In genomic region chr10:112400591-112401404, GRCm38 (mm10) we compare ENCODE assay signal across 13 mouse cellular contexts.
DNase-seq lines count a peak whose midpoint lies in the region; ATAC-seq and TF ChIP-seq lines count a peak whose summit lies in the region.
"Had no signal": no experiment of that assay in that cellular context is flagged by ENCODE, and none has a peak within 500 bp of the region (broad histone marks: within the 10 kb centered on the region; RNA-seq: fewer than 3 reads in every experiment).

No protein-coding gene starts in this region.

- H3ac ChIP-seq in C2C12 (ENCODE audit: control insufficient read depth, insufficient read length, low read depth) = no peak overlapping the region

- intact Hi-C loops in left cerebral cortex, adult 2 months (cut with DNase I) = no loop called here

- H3K4me2 ChIP-seq in embryonic facial prominence, embryonic 11.5 days (ENCODE audit: low read depth, low read length) = no peak overlapping the region
- H3K4me2 ChIP-seq in embryonic facial prominence, embryonic 14.5 days (ENCODE audit: low read depth, low read length) = no peak overlapping the region
- H3K4me2 ChIP-seq: intestine, embryonic 15.5 days had no signal

- H3K4me3 ChIP-seq in embryonic facial prominence, embryonic 11.5 days (ENCODE audit: low read depth, low read length) = no peak overlapping the region
- no peak overlapping the region for H3K4me3 ChIP-seq in embryonic facial prominence, embryonic 10.5 days
- peak overlapping the region; percentile 22; the same call in 1 of the 2 replicates for H3K4me3 ChIP-seq in left cerebral cortex, adult 2 months
- no peak overlapping the region for H3K4me3 ChIP-seq in C2C12 (ENCODE audit: insufficient read depth, poor library complexity, severe bottlenecking)
- H3K4me3 ChIP-seq in embryonic facial prominence, embryonic 14.5 days (ENCODE audit: low read depth, low read length) = no peak overlapping the region
- H3K4me3 ChIP-seq in heart, embryonic 10.5 days = no peak overlapping the region
- H3K4me3 ChIP-seq: intestine, embryonic 15.5 days had no signal

- H3K4me1 ChIP-seq in embryonic facial prominence, embryonic 11.5 days (ENCODE audit: control insufficient read depth, insufficient read depth, low read length) = no peaks in the 10 kb centered on the region
- no peaks in the 10 kb centered on the region for H3K4me1 ChIP-seq in embryonic facial prominence, embryonic 10.5 days
- no peaks in the 10 kb centered on the region for H3K4me1 ChIP-seq in embryonic facial prominence, embryonic 14.5 days (ENCODE audit: control insufficient read depth, insufficient read depth, low read length)
- no peaks in the 10 kb centered on the region for H3K4me1 ChIP-seq in heart, embryonic 10.5 days
- H3K4me1 ChIP-seq: intestine, embryonic 15.5 days had no signal

- H3K27ac ChIP-seq in embryonic facial prominence, embryonic 11.5 days (replicated peaks; ENCODE audit: low read depth, low read length) = no peak overlapping the region
- H3K27ac ChIP-seq in embryonic facial prominence, embryonic 10.5 days (replicated peaks) = no peak overlapping the region
- no peak overlapping the region for H3K27ac ChIP-seq in left cerebral cortex, adult 2 months
- H3K27ac ChIP-seq in embryonic facial prominence, embryonic 14.5 days (replicated peaks; ENCODE audit: low read depth, low read length) = no peak overlapping the region
- no peak overlapping the region for H3K27ac ChIP-seq in heart, embryonic 10.5 days
- H3K27ac ChIP-seq: intestine, embryonic 15.5 days; liver, embryonic 14.5 days had no signal

- H3K27me3 ChIP-seq in embryonic facial prominence, embryonic 11.5 days (ENCODE audit: control insufficient read depth, insufficient read depth, low read length) = no peaks in the 10 kb centered on the region
- no peaks in the 10 kb centered on the region for H3K27me3 ChIP-seq in embryonic facial prominence, embryonic 10.5 days (replicated peaks; ENCODE audit: low read depth, poor library complexity, severe bottlenecking)
- no peaks in the 10 kb centered on the region for H3K27me3 ChIP-seq in C2C12 (ENCODE audit: control insufficient read depth, insufficient read depth, insufficient read length)
- no peaks in the 10 kb centered on the region for H3K27me3 ChIP-seq in embryonic facial prominence, embryonic 14.5 days (replicated peaks; ENCODE audit: control insufficient read depth, insufficient read depth, low read length)
- H3K27me3 ChIP-seq in heart, embryonic 10.5 days (ENCODE audit: insufficient read depth, poor library complexity, severe bottlenecking) = no peaks in the 10 kb centered on the region
- H3K27me3 ChIP-seq: intestine, embryonic 15.5 days had no signal

- DNase-seq in embryonic facial prominence, embryonic 11.5 days (ENCODE audit: low spot score) = peak; percentile 24
- DNase-seq in embryonic facial prominence, embryonic 10.5 days (ENCODE audit: low spot score) = no peak
- DNase-seq in left cerebral cortex, adult 2 months (ENCODE audit: extremely low spot score in 1 of 2, low spot score in 2 of 2) = peak in 1 of 2 experiments; percentile 10
- no peak for DNase-seq in left cerebral cortex, adult 11 months (ENCODE audit: low spot score)
- peak; percentile 67 for DNase-seq in embryonic facial prominence, embryonic 14.5 days (ENCODE audit: low spot score)
- no peak for DNase-seq in c-Kit-positive CD71-positive TER-119-positive erythroid progenitor cells, embryonic 14.5 days (ENCODE audit: low spot score)
- DNase-seq in heart, embryonic 10.5 days (ENCODE audit: low spot score) = no peak
- DNase-seq: B cell, adult 2 months; cerebellum, postnatal 14 days; thymus, adult 18-20 months had no signal

- no peaks in the 10 kb centered on the region for H3K36me3 ChIP-seq in embryonic facial prominence, embryonic 11.5 days (replicated peaks; ENCODE audit: control insufficient read depth, insufficient read depth, low read depth, low read length)
- no peaks in the 10 kb centered on the region for H3K36me3 ChIP-seq in embryonic facial prominence, embryonic 10.5 days (replicated peaks)
- no peaks in the 10 kb centered on the region for H3K36me3 ChIP-seq in C2C12 (ENCODE audit: control insufficient read depth, insufficient read depth)
- no peaks in the 10 kb centered on the region for H3K36me3 ChIP-seq in embryonic facial prominence, embryonic 14.5 days (ENCODE audit: control insufficient read depth, insufficient read depth, low read length)
- H3K36me3 ChIP-seq in heart, embryonic 10.5 days = no peaks in the 10 kb centered on the region
- H3K36me3 ChIP-seq: intestine, embryonic 15.5 days had no signal

- no peak overlapping the region for H3K9ac ChIP-seq in embryonic facial prominence, embryonic 11.5 days (replicated peaks; ENCODE audit: low read length)
- H3K9ac ChIP-seq in embryonic facial prominence, embryonic 14.5 days (ENCODE audit: low read depth, low read length) = no peak overlapping the region
- H3K9ac ChIP-seq: intestine, embryonic 15.5 days; liver, embryonic 14.5 days had no signal

- H3K79me3 ChIP-seq in C2C12 (ENCODE audit: low read depth) = no peaks in the 10 kb centered on the region

- no peak for ATAC-seq in embryonic facial prominence, embryonic 11.5 days (replicated peaks; ENCODE audit: insufficient number of reproducible peaks, low FRiP score, low TSS enrichment, low read depth)
- ATAC-seq in embryonic facial prominence, embryonic 14.5 days (ENCODE audit: low read depth) = peak; percentile 55
- ATAC-seq: intestine, embryonic 15.5 days had no signal

- 62% methylated on average over 9 of the region's 9 CpGs for WGBS in embryonic facial prominence, embryonic 11.5 days
- WGBS in embryonic facial prominence, embryonic 10.5 days = 76% methylated on average over 9 of the region's 9 CpGs
- 42% methylated on average over 9 of the region's 9 CpGs for WGBS in embryonic facial prominence, embryonic 14.5 days
- WGBS in heart, embryonic 10.5 days = 81% methylated on average over 9 of the region's 9 CpGs

- H3K79me2 ChIP-seq in C2C12 (ENCODE audit: control insufficient read depth, insufficient read depth) = no peaks in the 10 kb centered on the region

- TF ChIP-seq CTCF in left cerebral cortex, adult 2 months (IDR thresholded peaks at IDR 0.05) = no peak
- no peak for TF ChIP-seq CTCF in C2C12 (IDR thresholded peaks at IDR 0.05; ENCODE audit: control insufficient read depth, insufficient read depth, insufficient read length)

- H3K9me3 ChIP-seq in embryonic facial prominence, embryonic 11.5 days (replicated peaks; ENCODE audit: control insufficient read depth, low read length) = no peaks in the 10 kb centered on the region
- no peaks in the 10 kb centered on the region for H3K9me3 ChIP-seq in embryonic facial prominence, embryonic 10.5 days
- H3K9me3 ChIP-seq in embryonic facial prominence, embryonic 14.5 days (ENCODE audit: control insufficient read depth, low read length) = no peaks in the 10 kb centered on the region
- H3K9me3 ChIP-seq in heart, embryonic 10.5 days = no peaks in the 10 kb centered on the region
- H3K9me3 ChIP-seq: intestine, embryonic 15.5 days had no signal

TF ChIP-seq in C2C12, 6 proteins besides CTCF, POLR2A, EP300 and RAD21:
- TF ChIP-seq FOSL1 (IDR thresholded peaks at IDR 0.05; ENCODE audit: insufficient read depth, low read length, poor library complexity, severe bottlenecking) = no peak
- TF ChIP-seq USF1 (IDR thresholded peaks at IDR 0.05; ENCODE audit: low read depth) = peak; percentile 67

Comparison
In these comparisons a context has a peak if more than half of its experiments do, and no peak if none do; other contexts are left out.
1. DNase-seq: peak in embryonic facial prominence, embryonic 11.5 days (single experiment) and embryonic facial prominence, embryonic 14.5 days (single experiment); none in embryonic facial prominence, embryonic 10.5 days (single experiment), left cerebral cortex, adult 11 months (single experiment), c-Kit-positive CD71-positive TER-119-positive erythroid progenitor cells, embryonic 14.5 days (single experiment) and heart, embryonic 10.5 days (single experiment).